Mouse (Mus musculus): ENCODE measurements around the gene Tbc1d8. TPM values are rescaled to one million over a fixed set of nuclear protein-coding genes. Genes with fewer than 3 reads are reported as not detected.
A peak's percentile ranks its signal among the peaks of the same experiment; 100 is the strongest.

The Tbc1d8 gene
- polyA plus RNA-seq, 2 experiments: 2.5 to 3.1 TPM

DNA sequence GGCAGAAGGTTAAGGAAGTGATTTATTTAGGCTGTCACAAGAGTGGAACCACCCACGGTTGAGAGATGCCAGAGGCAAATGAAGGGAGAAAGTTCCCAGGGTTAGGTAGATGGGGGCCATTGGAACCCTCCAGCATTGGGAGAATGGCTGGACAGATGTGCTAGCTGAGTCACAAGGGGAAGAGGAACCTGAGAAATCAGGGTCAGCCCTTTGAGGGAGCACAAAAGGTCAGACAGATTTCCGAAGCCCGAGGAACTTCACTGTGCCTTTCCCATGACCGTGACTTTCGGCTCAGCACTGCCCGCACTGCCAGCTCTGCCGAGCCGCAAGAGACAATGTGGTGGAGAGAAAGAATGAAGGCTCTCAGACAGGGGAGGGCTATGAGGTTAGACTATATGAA is 33.2 kb upstream of the Tbc1d8 start:
- no peak for DNase-seq (ENCODE audit: low read depth in 3 of 3, low spot score in 3 of 3)
- H3K9ac ChIP-seq (replicated peaks): no peak overlapping the region
- H3K27ac ChIP-seq: no peak overlapping the region
- H3K36me3 ChIP-seq (replicated peaks; ENCODE audit: control insufficient read depth, insufficient read depth, low read depth): no peaks in the 10 kb centered on the region
- ATAC-seq (ENCODE audit: insufficient read depth): no peak
- H3K27me3 ChIP-seq (ENCODE audit: control insufficient read depth, insufficient read depth, low read length): no peaks in the 10 kb centered on the region
- no peaks in the 10 kb centered on the region for H3K9me3 ChIP-seq (ENCODE audit: control insufficient read depth, low read length)
- no peak for TF ChIP-seq CTCF (IDR thresholded peaks at IDR 0.05; ENCODE audit: low read depth)
- no peak for TF ChIP-seq EP300 (IDR thresholded peaks at IDR 0.05; ENCODE audit: low read depth)
- WGBS (ENCODE audit: insufficient replicate concordance): 62% methylated on average over 8 of the region's 8 CpGs
- H3K4me1 ChIP-seq (replicated peaks; ENCODE audit: control insufficient read depth in 2 of 2, insufficient read depth in 2 of 2, low read length in 1 of 2): no peaks in the 10 kb centered on the region
- no peak overlapping the region for H3K4me3 ChIP-seq (ENCODE audit: insufficient read depth in 1 of 2, low read depth in 2 of 2, low read length in 2 of 2)
- no peak overlapping the region for H3K4me2 ChIP-seq (ENCODE audit: low read depth)

DNA sequence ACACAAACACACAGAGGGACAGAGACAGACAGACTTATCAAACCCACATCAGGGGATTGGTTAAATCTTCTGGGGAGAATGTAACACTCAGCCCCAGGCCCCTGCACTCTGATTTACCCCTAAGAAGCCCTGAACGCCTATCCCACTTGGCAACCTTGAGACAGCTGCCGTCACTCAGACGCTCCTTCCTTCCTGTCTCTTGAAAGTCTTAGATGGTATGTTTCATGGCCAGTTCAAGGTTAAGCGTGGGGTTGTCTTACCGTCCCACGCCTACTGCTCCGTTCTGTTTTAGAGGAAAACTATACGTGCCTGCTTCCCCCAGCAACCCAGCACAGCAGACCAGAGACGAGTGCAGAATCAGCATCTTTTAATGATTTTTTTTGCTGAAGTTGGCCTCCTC is 27.0 kb upstream of the Tbc1d8 start:
- Histone ChIP-seq H3K27me3 (ENCODE audit: control insufficient read depth, insufficient read depth, low read length) (no peaks in the 10 kb centered on the region), H3K4me3 (ENCODE audit: insufficient read depth in 1 of 2, low read depth in 2 of 2, low read length in 2 of 2) (no peak overlapping the region), H3K9me3 (ENCODE audit: control insufficient read depth, low read length) (no peaks in the 10 kb centered on the region), H3K27ac (no peak overlapping the region), H3K4me2 (ENCODE audit: low read depth) (no peak overlapping the region), H3K9ac (replicated peaks) (no peak overlapping the region), H3K4me1 (replicated peaks; ENCODE audit: control insufficient read depth in 2 of 2, insufficient read depth in 2 of 2, low read length in 1 of 2) (no peaks in the 10 kb centered on the region), H3K36me3 (replicated peaks; ENCODE audit: control insufficient read depth, insufficient read depth, low read depth) (no peaks in the 10 kb centered on the region)
- ATAC-seq (ENCODE audit: insufficient read depth) (no peak), DNase-seq (ENCODE audit: low read depth in 3 of 3, low spot score in 3 of 3) (no peak)
- 57% methylated on average over 9 of the region's 9 CpGs for WGBS (ENCODE audit: insufficient replicate concordance)
- TF ChIP-seq EP300 (IDR thresholded peaks at IDR 0.05; ENCODE audit: low read depth): no peak
- no peak for TF ChIP-seq CTCF (IDR thresholded peaks at IDR 0.05; ENCODE audit: low read depth)

GRCm38 (mm10) chr1:39504261-39504660 is 25.7 kb upstream of the Tbc1d8 start:
- ATAC-seq (ENCODE audit: insufficient read depth) (no peak), DNase-seq (ENCODE audit: low read depth in 3 of 3, low spot score in 3 of 3) (peak in 1 of 3 experiments; percentile 18)
- Histone ChIP-seq H3K4me1 (replicated peaks; ENCODE audit: control insufficient read depth in 2 of 2, insufficient read depth in 2 of 2, low read length in 1 of 2) (no peaks in the 10 kb centered on the region), H3K36me3 (replicated peaks; ENCODE audit: control insufficient read depth, insufficient read depth, low read depth) (no peaks in the 10 kb centered on the region), H3K4me2 (ENCODE audit: low read depth) (no peak overlapping the region), H3K9me3 (ENCODE audit: control insufficient read depth, low read length) (no peaks in the 10 kb centered on the region), H3K4me3 (ENCODE audit: insufficient read depth in 1 of 2, low read depth in 2 of 2, low read length in 2 of 2) (no peak overlapping the region), H3K27ac (no peak overlapping the region), H3K9ac (replicated peaks) (no peak overlapping the region), H3K27me3 (ENCODE audit: control insufficient read depth, insufficient read depth, low read length) (no peaks in the 10 kb centered on the region)
- TF ChIP-seq EP300 (IDR thresholded peaks at IDR 0.05; ENCODE audit: low read depth): no peak
- peak; percentile 54 for TF ChIP-seq CTCF (IDR thresholded peaks at IDR 0.05; ENCODE audit: low read depth)
- WGBS (ENCODE audit: insufficient replicate concordance): 0% methylated on average over 1 of the region's 1 CpGs

DNA sequence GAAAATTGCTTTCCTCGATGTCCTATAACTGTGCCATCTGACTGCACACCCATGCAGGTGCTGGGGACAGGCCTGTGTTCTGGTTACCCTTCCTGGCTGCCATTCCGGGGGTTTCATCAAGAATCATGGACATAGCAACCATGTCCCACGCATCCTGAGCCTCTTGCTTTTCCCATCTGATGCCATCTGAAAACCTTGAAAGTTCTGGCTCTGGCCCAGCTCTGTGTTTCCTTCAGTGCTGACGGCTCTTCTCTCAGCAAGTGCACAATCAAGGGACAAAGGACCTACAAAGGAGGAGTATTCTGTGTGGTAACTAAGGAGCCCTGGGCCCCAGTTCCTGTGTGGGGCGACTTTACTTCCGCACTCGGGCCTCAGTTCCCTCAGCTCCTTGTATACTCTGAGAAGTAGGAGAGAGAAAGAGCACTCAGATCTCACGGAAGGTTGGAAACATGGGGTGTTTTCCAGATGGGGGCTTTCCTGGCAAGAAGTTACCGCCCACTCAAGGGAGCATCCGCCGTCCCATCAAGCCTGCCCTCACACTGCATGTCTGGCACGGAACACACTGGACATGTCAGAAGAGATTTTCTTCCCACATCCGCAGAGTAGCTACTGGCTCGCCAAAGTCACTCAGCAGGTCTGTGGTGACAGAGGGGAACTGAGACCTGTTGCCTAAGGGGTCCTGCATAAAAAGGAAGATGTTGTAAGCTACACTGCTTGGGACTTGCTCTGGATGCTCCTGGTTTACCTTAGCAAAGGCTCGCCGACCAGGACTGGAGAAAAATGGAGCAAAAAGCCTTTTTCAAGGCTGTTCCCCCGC is 24.5 kb upstream of the Tbc1d8 start:
- DNase-seq (ENCODE audit: low read depth in 3 of 3, low spot score in 3 of 3): no peak
- H3K36me3 ChIP-seq (replicated peaks; ENCODE audit: control insufficient read depth, insufficient read depth, low read depth): no peaks in the 10 kb centered on the region

DNA sequence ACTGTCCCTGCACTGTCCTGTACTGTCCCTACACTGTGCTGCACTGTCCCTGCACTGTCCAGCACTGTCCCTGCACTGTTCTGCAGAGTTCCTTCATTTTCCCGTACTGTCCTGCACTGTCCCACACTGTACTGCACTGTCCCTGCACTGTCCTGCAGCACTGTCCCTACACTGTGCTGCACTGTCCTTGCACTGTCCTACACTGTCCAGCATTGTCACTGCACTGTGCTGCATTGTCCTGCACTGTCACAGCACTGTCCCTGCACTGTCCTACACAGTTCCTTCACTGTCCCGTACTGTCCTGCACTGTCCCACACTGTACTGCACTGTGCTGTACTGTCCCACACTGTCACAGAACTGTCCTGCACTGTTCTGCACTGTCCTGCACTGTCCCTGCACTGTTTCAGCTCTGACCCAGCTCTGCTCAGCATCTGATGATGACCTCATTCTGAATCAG is 21.0 kb upstream of the Tbc1d8 start:
- TF ChIP-seq CTCF (IDR thresholded peaks at IDR 0.05; ENCODE audit: low read depth): no peak
- no peak for TF ChIP-seq EP300 (IDR thresholded peaks at IDR 0.05; ENCODE audit: low read depth)
- DNase-seq (ENCODE audit: low read depth in 3 of 3, low spot score in 3 of 3): no peak
- H3K4me3 ChIP-seq (ENCODE audit: insufficient read depth in 1 of 2, low read depth in 2 of 2, low read length in 2 of 2): no peak overlapping the region
- no peak overlapping the region for H3K27ac ChIP-seq
- H3K4me1 ChIP-seq (replicated peaks; ENCODE audit: control insufficient read depth in 2 of 2, insufficient read depth in 2 of 2, low read length in 1 of 2): no peaks in the 10 kb centered on the region
- H3K36me3 ChIP-seq (replicated peaks; ENCODE audit: control insufficient read depth, insufficient read depth, low read depth): no peaks in the 10 kb centered on the region
- no peak overlapping the region for H3K4me2 ChIP-seq (ENCODE audit: low read depth)
- no peaks in the 10 kb centered on the region for H3K27me3 ChIP-seq (ENCODE audit: control insufficient read depth, insufficient read depth, low read length)
- no peak overlapping the region for H3K9ac ChIP-seq (replicated peaks)
- WGBS (ENCODE audit: insufficient replicate concordance): 71% methylated on average over 2 of the region's 2 CpGs
- no peak for ATAC-seq (ENCODE audit: insufficient read depth)
- H3K9me3 ChIP-seq (ENCODE audit: control insufficient read depth, low read length): no peaks in the 10 kb centered on the region

More for the DNA sequence above, 24.5 kb upstream of the Tbc1d8 start:
- no peak for TF ChIP-seq CTCF (IDR thresholded peaks at IDR 0.05; ENCODE audit: low read depth)
- no peak for TF ChIP-seq EP300 (IDR thresholded peaks at IDR 0.05; ENCODE audit: low read depth)
- Histone ChIP-seq H3K9me3 (ENCODE audit: control insufficient read depth, low read length) (no peaks in the 10 kb centered on the region), H3K27ac (no peak overlapping the region), H3K4me3 (ENCODE audit: insufficient read depth in 1 of 2, low read depth in 2 of 2, low read length in 2 of 2) (no peak overlapping the region), H3K27me3 (ENCODE audit: control insufficient read depth, insufficient read depth, low read length) (no peaks in the 10 kb centered on the region), H3K4me1 (replicated peaks; ENCODE audit: control insufficient read depth in 2 of 2, insufficient read depth in 2 of 2, low read length in 1 of 2) (no peaks in the 10 kb centered on the region), H3K9ac (replicated peaks) (no peak overlapping the region), H3K4me2 (ENCODE audit: low read depth) (no peak overlapping the region)
- 62% methylated on average over 17 of the region's 17 CpGs for WGBS (ENCODE audit: insufficient replicate concordance)
- no peak for ATAC-seq (ENCODE audit: insufficient read depth)
